Mouse (Mus musculus): ENCODE measurements around the gene Ralgps1. TPM values are rescaled to one million over a fixed set of nuclear protein-coding genes. Genes with fewer than 3 reads are reported as not detected.
A peak's percentile ranks its signal among the peaks of the same experiment; 100 is the strongest.

Gene Ralgps1
- polyA plus RNA-seq, 1 experiment: 0.53 TPM

- H3K36me3 ChIP-seq (replicated peaks; ENCODE audit: low read length): no peaks in the 10 kb centered on the region
- H3K4me1 ChIP-seq: peaks cover 23% of the 10 kb centered on the region
- peaks cover 10% of the 10 kb centered on the region for H3K27me3 ChIP-seq (replicated peaks)
- H3K9me3 ChIP-seq: peaks cover 8% of the 10 kb centered on the region
- no peak for TF ChIP-seq FLI1 (IDR thresholded peaks at IDR 0.05; ENCODE audit: low read length)
- no peak for TF ChIP-seq GATA1 (IDR thresholded peaks at IDR 0.05; ENCODE audit: borderline replicate concordance, low read length)
- H3K4me3 ChIP-seq (replicated peaks): no peak overlapping the region
These were observed 25.8 kb upstream of the Ralgps1 start for GRCm38 (mm10) chr2:33397036-33397435.

GRCm38 (mm10) chr2:33395053-33395452 lies 23.8 kb upstream of the Ralgps1 start:
- H3K36me3 ChIP-seq (replicated peaks; ENCODE audit: low read length): no peaks in the 10 kb centered on the region
- no peak overlapping the region for H3K4me3 ChIP-seq (replicated peaks)
- peaks cover 16% of the 10 kb centered on the region for H3K4me1 ChIP-seq
- H3K9me3 ChIP-seq: peaks cover 18% of the 10 kb centered on the region
- no peak for TF ChIP-seq FLI1 (IDR thresholded peaks at IDR 0.05; ENCODE audit: low read length)
- TF ChIP-seq GATA1 (IDR thresholded peaks at IDR 0.05; ENCODE audit: borderline replicate concordance, low read length): no peak
- H3K27me3 ChIP-seq (replicated peaks): peaks cover 10% of the 10 kb centered on the region

GRCm38 (mm10) chr2:33393951-33394635 lies 22.8 kb upstream of the Ralgps1 start:
- Histone ChIP-seq H3K9me3 (peaks cover 25% of the 10 kb centered on the region), H3K36me3 (replicated peaks; ENCODE audit: low read length) (no peaks in the 10 kb centered on the region), H3K4me3 (replicated peaks) (no peak overlapping the region), H3K4me1 (peaks cover 15% of the 10 kb centered on the region), H3K27me3 (replicated peaks) (peaks cover 10% of the 10 kb centered on the region)
- no peak for TF ChIP-seq FLI1 (IDR thresholded peaks at IDR 0.05; ENCODE audit: low read length)
- TF ChIP-seq GATA1 (IDR thresholded peaks at IDR 0.05; ENCODE audit: borderline replicate concordance, low read length): no peak

GRCm38 (mm10) chr2:33393021-33393420 lies 21.7 kb upstream of the Ralgps1 start:
- H3K9me3 ChIP-seq: peaks cover 28% of the 10 kb centered on the region
- peaks cover 13% of the 10 kb centered on the region for H3K4me1 ChIP-seq
- peaks cover 10% of the 10 kb centered on the region for H3K27me3 ChIP-seq (replicated peaks)
- no peaks in the 10 kb centered on the region for H3K36me3 ChIP-seq (replicated peaks; ENCODE audit: low read length)
- no peak overlapping the region for H3K4me3 ChIP-seq (replicated peaks)
- no peak for TF ChIP-seq GATA1 (IDR thresholded peaks at IDR 0.05; ENCODE audit: borderline replicate concordance, low read length)
- TF ChIP-seq FLI1 (IDR thresholded peaks at IDR 0.05; ENCODE audit: low read length): no peak

- peak overlapping the region; percentile 94 for H3K4me3 ChIP-seq (replicated peaks)
- TF ChIP-seq GATA1 (IDR thresholded peaks at IDR 0.05; ENCODE audit: borderline replicate concordance, low read length): no peak
- no peak for TF ChIP-seq FLI1 (IDR thresholded peaks at IDR 0.05; ENCODE audit: low read length)
- peaks cover 26% of the 10 kb centered on the region for H3K4me1 ChIP-seq
- no peaks in the 10 kb centered on the region for H3K36me3 ChIP-seq (replicated peaks; ENCODE audit: low read length)
- peaks cover 3% of the 10 kb centered on the region for H3K9me3 ChIP-seq
- peaks cover 17% of the 10 kb centered on the region for H3K27me3 ChIP-seq (replicated peaks)
These were observed 542 bp upstream of the Ralgps1 start for GRCm38 (mm10) chr2:33371648-33372408.

- TF ChIP-seq FLI1 (IDR thresholded peaks at IDR 0.05; ENCODE audit: low read length) (no peak), GATA1 (IDR thresholded peaks at IDR 0.05; ENCODE audit: borderline replicate concordance, low read length) (no peak)
- Histone ChIP-seq H3K4me1 (peaks cover 24% of the 10 kb centered on the region), H3K9me3 (no peaks in the 10 kb centered on the region), H3K27me3 (replicated peaks) (peaks cover 27% of the 10 kb centered on the region), H3K4me3 (replicated peaks) (peak overlapping the region; percentile 94), H3K36me3 (replicated peaks; ENCODE audit: low read length) (no peaks in the 10 kb centered on the region)
These were observed 960 bp downstream of the Ralgps1 start for GRCm38 (mm10) chr2:33370276-33370776.

GRCm38 (mm10) chr2:33369453-33369852 lies 1.8 kb downstream of the Ralgps1 start:
- Histone ChIP-seq H3K27me3 (replicated peaks) (peaks cover 27% of the 10 kb centered on the region), H3K36me3 (replicated peaks; ENCODE audit: low read length) (no peaks in the 10 kb centered on the region), H3K9me3 (no peaks in the 10 kb centered on the region), H3K4me1 (peaks cover 23% of the 10 kb centered on the region), H3K4me3 (replicated peaks) (peak overlapping the region; percentile 16)
- TF ChIP-seq GATA1 (IDR thresholded peaks at IDR 0.05; ENCODE audit: borderline replicate concordance, low read length): no peak
- no peak for TF ChIP-seq FLI1 (IDR thresholded peaks at IDR 0.05; ENCODE audit: low read length)

GRCm38 (mm10) chr2:33368486-33368885 lies 2.8 kb downstream of the Ralgps1 start:
- H3K27me3 ChIP-seq (replicated peaks): peaks cover 27% of the 10 kb centered on the region
- no peak for TF ChIP-seq GATA1 (IDR thresholded peaks at IDR 0.05; ENCODE audit: borderline replicate concordance, low read length)
- TF ChIP-seq FLI1 (IDR thresholded peaks at IDR 0.05; ENCODE audit: low read length): no peak
- no peaks in the 10 kb centered on the region for H3K36me3 ChIP-seq (replicated peaks; ENCODE audit: low read length)

GRCm38 (mm10) chr2:33365703-33366471 lies 5.4 kb downstream of the Ralgps1 start:
- H3K36me3 ChIP-seq (replicated peaks; ENCODE audit: low read length): no peaks in the 10 kb centered on the region
- no peak overlapping the region for H3K4me3 ChIP-seq (replicated peaks)
- TF ChIP-seq FLI1 (IDR thresholded peaks at IDR 0.05; ENCODE audit: low read length): no peak
- no peak for TF ChIP-seq GATA1 (IDR thresholded peaks at IDR 0.05; ENCODE audit: borderline replicate concordance, low read length)
- H3K9me3 ChIP-seq: no peaks in the 10 kb centered on the region
- peaks cover 28% of the 10 kb centered on the region for H3K4me1 ChIP-seq
- peaks cover 46% of the 10 kb centered on the region for H3K27me3 ChIP-seq (replicated peaks)

More at GRCm38 (mm10) chr2:33368486-33368885, 2.8 kb downstream of the Ralgps1 start:
- Histone ChIP-seq H3K9me3 (no peaks in the 10 kb centered on the region), H3K4me1 (peaks cover 21% of the 10 kb centered on the region), H3K4me3 (replicated peaks) (no peak overlapping the region)
